Mouse (Mus musculus) cerebellum, adult 11 months (tissue): ENCODE data around the gene Siah3.
A peak's percentile ranks its signal among the peaks of the same experiment; 100 is the strongest.
"Not testable (repeated sequence)": the region's sequence is repeated elsewhere in the genome, so short reads cannot be mapped to it uniquely, and the experiment has no call there.

ENCODE experiments used
- DNase-seq: peaks from one replicate; pipeline ENCODE4 v3.0.0; 2022

Siah3 gene

GRCm38 (mm10) chr14:75455743-75456421 is at the start of gene Siah3:
Gene Siah3 (plus strand): TSS chr14:75455982.
- DNase-seq: peak; percentile 20

GRCm38 (mm10) chr14:75409772-75410171 is 46.0 kb upstream of the Siah3 start:
- DNase-seq: no peak

GRCm38 (mm10) chr14:75410392-75410791 is 45.4 kb upstream of the Siah3 start:
- DNase-seq: no peak

- no peak for DNase-seq
These were observed 37.1 kb upstream of the Siah3 start for GRCm38 (mm10) chr14:75418721-75419120.

GRCm38 (mm10) chr14:75419876-75420275 is 35.9 kb upstream of the Siah3 start:
- no peak for DNase-seq

- no peak for DNase-seq
These were observed 35.0 kb upstream of the Siah3 start for GRCm38 (mm10) chr14:75420811-75421210.

GRCm38 (mm10) chr14:75431173-75431786 is 24.5 kb upstream of the Siah3 start:
- no peak for DNase-seq

GRCm38 (mm10) chr14:75432850-75433249 is 22.9 kb upstream of the Siah3 start:
- DNase-seq: no peak

- DNase-seq: no peak
These were observed 21.2 kb upstream of the Siah3 start for GRCm38 (mm10) chr14:75434576-75434975.

- DNase-seq: no peak
These were observed 11.2 kb upstream of the Siah3 start for GRCm38 (mm10) chr14:75444486-75445105.

GRCm38 (mm10) chr14:75445281-75445947 is 10.4 kb upstream of the Siah3 start:
- peak; percentile 20 for DNase-seq

- DNase-seq: no peak
These were observed 9.9 kb upstream of the Siah3 start for GRCm38 (mm10) chr14:75445948-75446281.

- DNase-seq: not testable (repeated sequence)
These were observed 9.5 kb upstream of the Siah3 start for GRCm38 (mm10) chr14:75446314-75446713.

GRCm38 (mm10) chr14:75453906-75454305 is 1.9 kb upstream of the Siah3 start:
- DNase-seq: no peak

- no peak for DNase-seq
These were observed 1.1 kb upstream of the Siah3 start for GRCm38 (mm10) chr14:75454716-75455115.

- no peak for DNase-seq
These were observed 430 bp upstream of the Siah3 start for GRCm38 (mm10) chr14:75455361-75455742.

GRCm38 (mm10) chr14:75456489-75457220 is 873 bp downstream of the Siah3 start:
- peak; percentile 20 for DNase-seq

- no peak for DNase-seq
These were observed 1.4 kb downstream of the Siah3 start for GRCm38 (mm10) chr14:75457221-75457600.

GRCm38 (mm10) chr14:75459431-75459830 is 3.6 kb downstream of the Siah3 start:
- DNase-seq: no peak

GRCm38 (mm10) chr14:75459991-75460390 is 4.2 kb downstream of the Siah3 start:
- DNase-seq: no peak

GRCm38 (mm10) chr14:75460436-75460835 is 4.7 kb downstream of the Siah3 start:
- DNase-seq: no peak

- DNase-seq: no peak
These were observed 6.0 kb downstream of the Siah3 start for GRCm38 (mm10) chr14:75461770-75462169.

GRCm38 (mm10) chr14:75463171-75463570 is 7.4 kb downstream of the Siah3 start:
- no peak for DNase-seq
